Mouse (Mus musculus) CD4-positive helper T cell, adult 2 months (primary cell): ENCODE data around the gene Gm10392.
"Not testable (repeated sequence)": the region's sequence is repeated elsewhere in the genome, so short reads cannot be mapped to it uniquely, and the experiment has no call there.

Source experiments
- DNase-seq: peaks from one replicate; pipeline ENCODE4 v3.0.0-alpha.2; 2012; ENCODE audit warnings: low read depth, missing footprints, low spot score

Gm10392 gene

DNA sequence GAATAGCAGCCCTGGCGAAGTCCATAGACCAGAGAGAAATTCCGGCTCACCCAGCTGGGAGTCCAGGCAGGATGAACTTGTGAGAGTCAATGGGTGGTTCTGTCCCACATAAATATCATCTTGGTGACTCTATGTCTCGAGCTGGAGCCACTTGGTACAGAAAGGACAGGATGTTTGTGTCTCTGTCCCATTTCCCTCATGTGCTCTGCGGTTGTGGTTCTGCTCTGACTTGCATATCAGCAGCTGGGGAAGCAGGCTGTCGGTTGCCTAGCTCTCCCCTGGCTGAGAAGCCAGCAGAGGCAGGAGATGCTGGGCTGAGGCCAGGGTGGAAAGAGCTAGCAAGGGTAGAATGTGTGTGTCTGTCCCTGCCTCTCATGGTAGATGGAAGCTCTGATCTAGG lies at the start of gene Gm10392:
TSS of gene Gm10392 (minus strand) at position 156 of the 400 bp plus-strand sequence.
- DNase-seq: peak; percentile 85

DNA sequence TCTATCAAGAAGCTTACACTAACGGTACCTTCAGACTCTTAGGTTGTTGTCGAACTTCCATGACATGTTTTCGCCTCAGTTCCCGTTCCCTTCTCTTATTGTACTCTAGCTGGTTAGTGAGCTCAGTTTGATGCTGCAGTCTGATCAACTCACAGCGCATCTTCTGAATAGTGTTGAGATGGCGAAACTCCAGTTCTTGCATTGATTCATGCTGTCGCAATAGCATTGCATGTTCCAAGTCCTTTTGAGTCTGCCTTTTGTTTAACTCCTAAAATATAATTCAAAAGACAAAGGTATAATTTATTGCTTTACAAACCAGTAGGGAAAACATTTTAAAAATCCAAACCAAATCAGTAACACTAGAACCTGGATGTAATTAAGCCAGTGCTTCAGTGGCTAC lies 26.3 kb upstream of the Gm10392 start:
- DNase-seq: no peak

- DNase-seq: peak; percentile 45
These were observed 13.3 kb upstream of the Gm10392 start for GRCm38 (mm10) chr11:77532202-77532846.

- no peak for DNase-seq
These were observed 11.9 kb upstream of the Gm10392 start for GRCm38 (mm10) chr11:77530862-77531261.

- DNase-seq: no peak
These were observed 10.6 kb upstream of the Gm10392 start for GRCm38 (mm10) chr11:77529644-77530043.

- not testable (repeated sequence) for DNase-seq
These were observed 9.4 kb upstream of the Gm10392 start for GRCm38 (mm10) chr11:77528420-77528819.

DNA sequence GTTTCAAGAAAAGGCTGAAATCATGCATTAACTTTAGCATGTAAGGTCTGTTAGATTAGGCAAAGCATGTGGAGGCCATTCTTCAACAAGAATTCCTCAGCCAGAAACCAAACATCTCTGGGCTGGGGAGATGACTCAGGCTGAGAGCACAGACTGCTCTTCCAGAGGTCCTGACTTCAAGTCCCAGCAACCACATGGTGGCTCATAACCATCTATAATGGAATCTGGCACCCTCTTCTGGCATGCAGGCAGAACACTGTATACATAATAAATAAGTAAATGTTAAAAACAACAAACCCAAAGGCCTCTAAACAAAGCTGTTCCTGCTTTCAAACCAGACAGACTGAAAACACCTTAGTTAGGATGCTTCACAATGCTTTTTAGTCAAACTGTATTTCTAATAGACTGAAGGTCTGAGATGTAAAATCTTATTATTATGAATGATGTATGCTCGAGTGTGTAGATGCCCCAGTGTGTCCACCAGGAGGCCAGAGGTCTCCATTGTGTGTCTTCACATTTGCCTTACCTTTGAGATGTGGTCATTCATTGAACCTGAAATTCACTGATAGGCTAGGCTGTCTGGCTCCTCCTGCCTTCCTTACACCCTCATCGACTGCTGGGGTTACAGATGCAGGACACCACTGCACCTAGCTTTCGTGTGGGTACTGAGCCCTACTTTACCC lies 6.9 kb upstream of the Gm10392 start:
- no peak for DNase-seq

DNA sequence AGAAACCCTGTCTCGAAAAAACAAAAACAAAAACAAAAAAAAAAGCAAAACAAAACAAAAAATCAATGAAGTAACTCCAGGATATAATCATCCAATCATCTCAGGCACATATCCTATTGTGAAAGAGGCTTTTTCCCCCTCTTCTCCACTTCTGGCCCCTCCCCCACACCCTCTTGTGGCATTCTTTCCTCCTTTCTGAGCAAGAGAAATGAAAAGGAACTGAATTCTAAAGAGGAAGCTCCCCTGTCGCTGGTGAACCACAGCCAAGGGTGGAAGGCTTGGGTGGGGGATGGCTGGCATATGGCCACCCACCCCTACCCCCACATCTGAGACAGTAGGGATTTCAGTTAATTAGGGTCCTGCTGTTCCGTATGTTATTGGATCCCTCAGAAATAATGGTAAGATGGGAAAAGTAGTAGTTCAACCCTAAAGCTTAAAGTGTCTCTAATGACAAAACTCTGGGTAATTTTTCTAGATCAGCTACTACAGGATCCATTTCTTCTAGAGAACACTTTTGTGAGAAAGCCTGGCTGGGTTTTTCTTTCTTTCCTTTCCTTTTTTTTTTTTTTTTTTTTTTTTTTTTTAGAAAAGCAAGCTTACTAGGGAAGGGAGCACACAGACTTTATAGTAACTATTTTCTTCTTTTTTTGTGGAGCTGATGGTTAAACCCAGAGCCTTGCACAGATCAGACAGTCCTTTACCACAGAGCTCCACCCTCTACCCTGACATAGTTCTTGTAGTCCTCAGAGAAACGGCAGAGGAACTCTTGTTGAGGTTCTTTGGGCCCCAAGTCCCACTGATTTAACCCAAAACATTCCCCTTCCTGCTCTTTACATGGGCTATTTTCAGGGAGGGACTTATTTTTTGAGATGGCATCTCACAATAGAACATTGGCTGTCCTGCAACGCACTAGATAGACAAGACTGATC lies 1.9 kb upstream of the Gm10392 start:
- no peak for DNase-seq

- DNase-seq: peak; percentile 63
These were observed 773 bp downstream of the Gm10392 start for GRCm38 (mm10) chr11:77518051-77518798.

DNA sequence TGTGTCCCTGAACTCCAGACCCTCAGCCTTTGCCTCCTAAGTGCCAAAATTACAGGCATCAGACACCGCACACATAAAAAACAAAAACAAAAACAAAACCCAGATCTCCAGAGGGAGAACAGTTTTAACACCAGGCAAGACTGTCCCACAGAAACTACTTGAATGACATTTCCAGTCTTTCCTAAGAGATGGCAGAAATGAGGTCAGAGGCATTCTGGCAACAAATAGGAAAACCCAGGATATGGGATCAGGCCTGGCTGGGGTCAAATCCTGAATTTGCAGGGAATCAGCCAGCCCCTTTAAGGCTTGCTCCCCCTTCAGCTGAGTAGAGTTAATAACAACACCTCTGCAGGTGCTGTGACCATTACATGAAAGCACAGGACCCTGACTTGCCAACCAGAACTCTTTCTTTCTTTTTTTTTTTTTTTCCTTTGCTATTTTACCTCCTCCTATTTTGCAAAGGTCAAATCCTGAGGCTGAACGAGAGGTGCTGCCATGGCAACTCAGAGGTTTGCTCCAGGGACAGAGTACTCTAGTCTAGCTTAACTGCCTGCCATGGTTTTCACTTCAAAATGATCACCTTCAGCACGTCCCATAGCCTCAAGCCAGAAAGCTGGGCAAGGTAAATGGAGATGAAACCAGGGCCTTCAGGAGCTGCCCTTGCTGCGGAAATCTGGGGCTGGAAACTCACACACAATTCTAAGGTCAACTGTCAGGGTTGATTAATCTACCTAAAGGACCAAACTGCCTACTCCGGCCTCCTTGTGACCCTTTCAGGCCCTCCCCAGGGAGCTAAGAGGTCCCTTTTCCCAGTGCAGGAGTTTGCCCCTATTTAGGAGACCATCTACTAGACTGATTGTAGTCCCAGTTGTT lies 2.2 kb downstream of the Gm10392 start:
- DNase-seq: no peak

- peak; percentile 40 for DNase-seq
These were observed 3.1 kb downstream of the Gm10392 start, which contains the start of gene Trp53i13 for GRCm38 (mm10) chr11:77515637-77516552. Gene Trp53i13, minus strand, starts transcription at chr11:77515980.

- peak; percentile 73 for DNase-seq
These were observed 4.0 kb downstream of the Gm10392 start, which contains the start of gene Abhd15 for GRCm38 (mm10) chr11:77514832-77515636. Gene Abhd15, plus strand, starts transcription at chr11:77515121.

- no peak for DNase-seq
These were observed 4.6 kb downstream of the Gm10392 start for GRCm38 (mm10) chr11:77514281-77514831.

GRCm38 (mm10) chr11:77513811-77514170 lies 5.2 kb downstream of the Gm10392 start:
- DNase-seq: no peak

DNA sequence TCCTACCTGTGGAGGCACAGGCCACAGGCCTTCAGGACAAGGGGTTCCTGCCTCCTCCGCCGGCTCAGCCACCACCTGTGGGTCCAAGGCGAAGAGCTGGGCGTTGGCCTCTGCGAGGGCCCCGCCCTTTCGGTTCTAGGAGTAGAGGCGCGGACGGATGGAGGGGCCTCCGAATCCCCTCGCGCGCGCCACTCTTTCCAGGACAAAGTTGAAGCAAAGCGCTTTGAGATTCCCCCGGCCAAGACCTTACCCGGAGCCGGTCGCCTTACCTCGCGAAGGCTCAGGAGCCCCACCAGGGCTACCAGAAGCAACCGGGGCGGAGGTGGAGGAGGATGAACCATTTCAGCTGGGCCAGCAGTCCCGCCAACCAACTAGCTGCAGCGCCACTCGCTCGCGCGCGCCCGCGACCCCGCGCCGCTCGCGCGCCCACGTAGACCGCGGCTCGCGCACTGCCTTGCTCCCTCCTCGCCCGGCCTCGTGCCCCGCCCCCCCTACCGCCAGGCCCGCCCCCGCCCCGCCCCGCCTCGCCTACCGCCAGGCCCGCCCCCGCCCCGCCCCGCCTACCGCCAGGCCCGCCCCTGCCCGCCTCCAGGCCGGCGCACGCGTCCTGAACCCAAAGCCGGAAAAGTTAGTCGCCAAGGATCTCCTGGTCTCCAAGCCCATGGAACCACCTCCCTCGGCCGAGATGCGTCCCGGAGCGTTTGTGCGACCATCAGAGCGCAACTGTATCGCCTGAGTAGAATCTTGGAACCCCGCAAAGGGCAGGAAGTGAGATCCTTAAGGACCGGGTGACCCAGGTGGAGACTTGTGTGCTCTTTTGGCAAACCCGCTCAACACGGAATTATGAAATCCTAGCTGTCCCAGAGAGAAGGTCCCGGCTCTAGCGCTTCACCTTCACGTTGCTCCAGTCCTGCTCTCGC lies 5.8 kb downstream of the Gm10392 start:
- peak; percentile 94 for DNase-seq

GRCm38 (mm10) chr11:77511336-77511735 lies 7.7 kb downstream of the Gm10392 start:
- no peak for DNase-seq
